Mouse (Mus musculus): ENCODE results near the gene Gnl2.

DNA sequence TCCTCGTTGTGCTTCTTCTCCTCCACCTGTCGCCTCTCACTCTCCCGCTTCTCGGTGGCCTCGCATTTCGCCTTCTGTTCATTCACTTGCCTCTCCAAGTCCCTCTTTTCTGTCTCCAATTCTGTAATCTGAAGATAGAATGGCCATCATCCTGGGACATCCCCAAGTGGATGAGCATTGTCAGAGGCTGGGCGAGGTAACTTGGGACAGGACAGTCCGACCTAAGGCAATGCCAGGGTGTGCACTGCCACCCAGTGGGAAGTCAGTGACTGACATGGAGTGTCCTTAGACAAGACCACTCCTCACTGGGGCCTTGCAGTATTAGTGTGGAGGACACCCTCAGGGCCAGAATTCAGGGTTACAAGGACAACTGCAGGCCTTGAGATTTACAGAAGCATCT is 42.6 kb downstream of the Gnl2 start:
- no peak for TF ChIP-seq CHD2 (IDR thresholded peaks at IDR 0.05; ENCODE audit: low read depth, low read length)
- peak; percentile 46; the same call in 1 of the 2 replicates for TF ChIP-seq ZC3H11A (IDR thresholded peaks at IDR 0.05; ENCODE audit: borderline replicate concordance, low read depth, low read length)
- TF ChIP-seq ZNF384 (IDR thresholded peaks at IDR 0.05; ENCODE audit: low read depth, low read length): no peak
- TF ChIP-seq MAFK (IDR thresholded peaks at IDR 0.05; ENCODE audit: insufficient read depth, low read depth, low read length): no peak
- TF ChIP-seq HCFC1 (IDR thresholded peaks at IDR 0.05; ENCODE audit: borderline replicate concordance, insufficient read depth, low read length): no peak
